Mouse (Mus musculus) MEL (cell line): ENCODE measurements around the gene Utrn. TPM values are rescaled to one million over a fixed set of nuclear protein-coding genes. Genes with fewer than 3 reads are reported as not detected.

Source experiments
- DNase-seq: peaks from one replicate; pipeline ENCODE4 v3.0.0; 2011; ENCODE audit warnings: low read depth, low spot score
- H3K27ac ChIP-seq: 2 replicates; pipeline ENCODE4 v1.5.1; 2012; ENCODE audit warnings: low read depth, mild to moderate bottlenecking, control low read depth, low read length, moderate library complexity; ENCODE audit not compliant: control insufficient read depth
- H3K27me3 ChIP-seq, 2 experiments: fragments of 150-350 bp in 1 of 2; sonication (generic) in 1 of 2; 2 replicates each; pipeline ENCODE4 v1.6.1; 2012; ENCODE audit warnings: low read length in 2 of 2, mild to moderate bottlenecking in 2 of 2, improper control_type of control experiment in 1 of 2, moderate library complexity in 1 of 2; ENCODE audit not compliant: insufficient read depth in 2 of 2, control insufficient read depth in 1 of 2
- H3K36me3 ChIP-seq, 2 experiments: 2 replicates each; pipeline ENCODE4 v1.6.1; 2012 to 2014; ENCODE audit warnings: low read length in 2 of 2, improper control_type of control experiment in 1 of 2, inconsistent platforms in 1 of 2, mild to moderate bottlenecking in 1 of 2; ENCODE audit not compliant: insufficient read depth in 2 of 2, control insufficient read depth in 1 of 2
- H3K4me1 ChIP-seq, 2 experiments: fragments of 150-350 bp in 1 of 2; sonication (generic) in 1 of 2; 2 replicates each; pipeline ENCODE4 v1.6.1; 2012; ENCODE audit warnings: low read length in 2 of 2, improper control_type of control experiment in 1 of 2, mild to moderate bottlenecking in 1 of 2; ENCODE audit not compliant: insufficient read depth in 2 of 2, control insufficient read depth in 1 of 2
- H3K4me3 ChIP-seq, 2 experiments: fragments of 150-350 bp in 1 of 2; sonication (generic) in 1 of 2; 2 replicates each; pipeline ENCODE4 v1.5.1; 2012; ENCODE audit warnings: low read depth in 2 of 2, low read length in 2 of 2, mild to moderate bottlenecking in 2 of 2, moderate library complexity in 2 of 2, control low read depth in 1 of 2, improper control_type of control experiment in 1 of 2; ENCODE audit not compliant: control insufficient read depth in 1 of 2, insufficient read depth in 1 of 2
- H3K79me2 ChIP-seq: 2 replicates; pipeline ENCODE4 v1.6.1; 2012; ENCODE audit warnings: mild to moderate bottlenecking, low read length, moderate library complexity; ENCODE audit not compliant: control insufficient read depth, poor library complexity, insufficient read depth
- H3K9ac ChIP-seq: 2 replicates; pipeline ENCODE4 v1.6.1; 2012; ENCODE audit warnings: low read depth, mild to moderate bottlenecking, control low read depth, low read length, moderate library complexity; ENCODE audit not compliant: control insufficient read depth, poor library complexity, severe bottlenecking
- H3K9me3 ChIP-seq: fragments of 150-350 bp; sonication (generic); replicated peaks from 2 replicates; pipeline ENCODE4 v1.6.1; 2012; ENCODE audit warnings: mild to moderate bottlenecking, low read length, improper control_type of control experiment, moderate library complexity; ENCODE audit not compliant: insufficient read depth
- BHLHE40 ChIP-seq: IDR thresholded peaks from 2 replicates; pipeline ENCODE4 v1.6.1; 2012; ENCODE audit warnings: low read depth, mild to moderate bottlenecking, inconsistent platforms, low read length, improper control_type of control experiment, borderline replicate concordance
- CHD2 ChIP-seq: IDR thresholded peaks from 2 replicates; pipeline ENCODE4 v1.6.1; 2011; ENCODE audit warnings: low read length, improper control_type of control experiment
- E2F4 ChIP-seq: IDR thresholded peaks from 2 replicates; pipeline ENCODE4 v1.6.1; 2011; ENCODE audit warnings: low read depth, low read length, improper control_type of control experiment, borderline replicate concordance
- EP300 ChIP-seq, 2 experiments: IDR thresholded peaks; 2 replicates each; pipeline ENCODE4 v1.6.1; 2011; ENCODE audit warnings: improper control_type of control experiment in 2 of 2, low read length in 2 of 2, low read depth in 1 of 2, mild to moderate bottlenecking in 1 of 2
- GABPA ChIP-seq: IDR thresholded peaks from 2 replicates; pipeline ENCODE4 v1.6.1; 2012; ENCODE audit warnings: low read depth, mild to moderate bottlenecking, inconsistent platforms, low read length, improper control_type of control experiment, moderate library complexity
- GATA1 ChIP-seq: IDR thresholded peaks from 2 replicates; pipeline ENCODE4 v1.6.1; 2011; ENCODE audit warnings: low read depth, low read length, improper control_type of control experiment
- JUND ChIP-seq: IDR thresholded peaks from 2 replicates; pipeline ENCODE4 v1.6.1; 2011; ENCODE audit warnings: low read depth, mild to moderate bottlenecking, improper control_type of control experiment, low read length
- MAZ ChIP-seq: IDR thresholded peaks from 2 replicates; pipeline ENCODE4 v1.6.1; 2012; ENCODE audit warnings: low read depth, mild to moderate bottlenecking, inconsistent platforms, low read length, improper control_type of control experiment
- MYB ChIP-seq: IDR thresholded peaks from 2 replicates; pipeline ENCODE4 v1.6.1; 2011; ENCODE audit warnings: mild to moderate bottlenecking, low read depth, low read length, improper control_type of control experiment
- NELFE ChIP-seq: IDR thresholded peaks from 2 replicates; pipeline ENCODE4 v1.6.1; 2011; ENCODE audit warnings: low read depth, low read length, improper control_type of control experiment
- NRF1 ChIP-seq: IDR thresholded peaks from 2 replicates; pipeline ENCODE4 v1.6.1; 2014; ENCODE audit warnings: low read depth, mild to moderate bottlenecking, inconsistent platforms, low read length, improper control_type of control experiment, moderate library complexity; ENCODE audit not compliant: poor library complexity, insufficient read depth, severe bottlenecking
- POLR2A ChIP-seq, 2 experiments: IDR thresholded peaks; 2 replicates each; pipeline ENCODE4 v1.6.1; 2011 to 2012; ENCODE audit warnings: low read length in 2 of 2, mild to moderate bottlenecking in 2 of 2, control low read depth in 1 of 2, improper control_type of control experiment in 1 of 2, low read depth in 1 of 2, moderate library complexity in 1 of 2; ENCODE audit not compliant: control insufficient read depth in 1 of 2, insufficient read depth in 1 of 2, poor library complexity in 1 of 2
- POLR2AphosphoS2 ChIP-seq: IDR thresholded peaks from 2 replicates; pipeline ENCODE4 v1.6.1; 2011; ENCODE audit warnings: low read length, improper control_type of control experiment
- RAD21 ChIP-seq: IDR thresholded peaks from 2 replicates; pipeline ENCODE4 v1.6.1; 2011; ENCODE audit warnings: mild to moderate bottlenecking, low read depth, low read length, improper control_type of control experiment
- RCOR1 ChIP-seq: IDR thresholded peaks from 2 replicates; pipeline ENCODE4 v1.6.1; 2012; ENCODE audit warnings: low read depth, mild to moderate bottlenecking, inconsistent platforms, low read length, improper control_type of control experiment
- SIN3A ChIP-seq: IDR thresholded peaks from 2 replicates; pipeline ENCODE4 v1.6.1; 2012; ENCODE audit warnings: low read length, improper control_type of control experiment, inconsistent platforms
- SMC3 ChIP-seq: IDR thresholded peaks from 2 replicates; pipeline ENCODE4 v1.6.1; 2011; ENCODE audit warnings: low read depth, low read length, improper control_type of control experiment
- ZKSCAN1 ChIP-seq: IDR thresholded peaks from 2 replicates; pipeline ENCODE4 v1.6.1; 2012; ENCODE audit warnings: low read depth, mild to moderate bottlenecking, inconsistent platforms, low read length, improper control_type of control experiment, moderate library complexity
- polyA plus RNA-seq, 2 experiments: library from polyadenylated mRNA; stranded (reverse) in 1 of 2; unstranded in 1 of 2; fragments of >175 nt in 1 of 2; fragments of >200 nt in 1 of 2; gene quantifications; 2 replicates each; pipeline versions ENCODE4 v1.2.1 to v1.2.4; 2012; ENCODE audit warnings: low replicate concordance in 2 of 2, low read depth in 1 of 2; ENCODE audit not compliant: insufficient read length in 2 of 2, insufficient read depth in 1 of 2, missing spikeins in 1 of 2
- total RNA-seq: library from RNA; depleted of rRNA; stranded (reverse); fragments of 300-350 nt; gene quantifications from 2 replicates; pipeline ENCODE4 v1.2.3, GENCODE M21; 2012

Utrn gene
- total and polyA plus RNA-seq, 3 experiments = 2.3 to 4.3 TPM; not detected in 1

- no peak overlapping the region for H3K9ac ChIP-seq
- no peaks in the 10 kb centered on the region for H3K79me2 ChIP-seq
- no peak for DNase-seq
- H3K4me1 ChIP-seq = peaks cover 0 to 2% of the 10 kb centered on the region in 2 experiments; a peak in 2 of 4 replicates
- no peaks in the 10 kb centered on the region for H3K27me3 ChIP-seq
- H3K9me3 ChIP-seq = no peaks in the 10 kb centered on the region
- TF ChIP-seq ZKSCAN1 = peak; percentile 72
- TF ChIP-seq MAZ = no peak
- no peak overlapping the region for H3K4me3 ChIP-seq
- H3K36me3 ChIP-seq = peaks cover 0 to 3% of the 10 kb centered on the region in 2 experiments; a peak in 1 of 4 replicates
- H3K27ac ChIP-seq = no peak overlapping the region
Measured at GRCm38 (mm10) chr10:12545440-12545839, 323.7 kb downstream of the Utrn start.

GRCm38 (mm10) chr10:12541757-12542156, 327.4 kb downstream of the Utrn start:
- no peaks in the 10 kb centered on the region for H3K9me3 ChIP-seq
- DNase-seq = no peak
- H3K4me3 ChIP-seq = no peak overlapping the region
- H3K4me1 ChIP-seq = no peaks in the 10 kb centered on the region
- TF ChIP-seq CHD2 (no peak), EP300 (IDR thresholded peaks at IDR 0.05; ENCODE audit: low read depth in 1 of 2, low read length in 2 of 2) (no peak), RCOR1 (no peak), BHLHE40 (no peak), MYB (no peak), POLR2AphosphoS2 (no peak), RAD21 (no peak), POLR2A (IDR thresholded peaks at IDR 0.05; ENCODE audit: control insufficient read depth in 1 of 2, insufficient read depth in 1 of 2, low read depth in 1 of 2, low read length in 2 of 2, poor library complexity in 1 of 2) (no peak), NELFE (no peak), NRF1 (no peak), GABPA (no peak), JUND (no peak), GATA1 (no peak), E2F4 (no peak), SIN3A (no peak), ZKSCAN1 (no peak), SMC3 (no peak)
- no peak overlapping the region for H3K9ac ChIP-seq
- H3K27me3 ChIP-seq = no peaks in the 10 kb centered on the region
- H3K27ac ChIP-seq = no peak overlapping the region
- H3K79me2 ChIP-seq = no peaks in the 10 kb centered on the region
- H3K36me3 ChIP-seq = no peaks in the 10 kb centered on the region
